Mouse (Mus musculus) gastrocnemius, postnatal 36 days (tissue): ENCODE data around the gene Csrnp3. TPM values are rescaled to one million over a fixed set of nuclear protein-coding genes. Genes with fewer than 3 reads are reported as not detected.

Source experiments
- DNase-seq, 2 experiments: peaks; one replicate each; pipeline ENCODE4 v3.0.0; 2022
- intact Hi-C: fragments of 180-260 bp; cut with DNase I; formaldehyde crosslinking; loops from one replicate; pipeline ENCODE4 v1.15.1; 2025
- total RNA-seq, 2 experiments: library from RNA; stranded (reverse); gene quantifications; 2 replicates each; pipeline ENCODE4 v1.2.3; 2021

Gene Csrnp3
- total RNA-seq, 2 experiments from 2014 or later = 0.08 to 0.20 TPM

GRCm38 (mm10) chr2:65934099-65934498, 88.5 kb downstream of the Csrnp3 start:
- DNase-seq = no peak
- intact Hi-C loops = no loop called here

- DNase-seq = no peak
- intact Hi-C loops = no loop called here
Measured at GRCm38 (mm10) chr2:65938900-65939299, 93.3 kb downstream of the Csrnp3 start.

- DNase-seq = no peak
- intact Hi-C loops = no loop called here
Measured at GRCm38 (mm10) chr2:65940351-65940750, 94.8 kb downstream of the Csrnp3 start.

DNA sequence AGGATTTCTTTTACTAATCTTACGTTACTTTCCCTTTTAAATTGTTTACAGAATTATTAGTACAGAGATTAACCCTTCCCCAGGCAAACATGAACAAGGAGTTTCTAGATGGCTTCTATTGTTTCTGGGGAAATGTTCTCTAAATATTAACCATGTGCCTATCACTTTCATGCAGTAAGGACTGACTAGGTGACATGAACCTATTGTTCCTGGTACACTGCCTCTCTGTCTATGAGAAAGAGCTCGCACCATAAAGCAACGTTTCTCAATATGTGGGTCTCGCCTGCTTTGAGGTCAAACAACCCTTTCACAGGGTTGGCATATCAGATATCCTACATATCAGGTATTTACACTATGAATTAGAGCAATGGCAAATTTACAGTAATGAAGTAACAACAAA, 96.8 kb downstream of the Csrnp3 start:
- DNase-seq = no peak
- intact Hi-C loops = no loop called here

GRCm38 (mm10) chr2:65948808-65949207, 103.2 kb downstream of the Csrnp3 start:
- no peak for DNase-seq
- intact Hi-C loops = no loop called here

GRCm38 (mm10) chr2:65953726-65954340, 108.3 kb downstream of the Csrnp3 start:
- no peak for DNase-seq
- intact Hi-C loops = no loop called here

GRCm38 (mm10) chr2:65955804-65956203, 110.2 kb downstream of the Csrnp3 start:
- intact Hi-C loops = no loop called here
- DNase-seq = no peak

DNA sequence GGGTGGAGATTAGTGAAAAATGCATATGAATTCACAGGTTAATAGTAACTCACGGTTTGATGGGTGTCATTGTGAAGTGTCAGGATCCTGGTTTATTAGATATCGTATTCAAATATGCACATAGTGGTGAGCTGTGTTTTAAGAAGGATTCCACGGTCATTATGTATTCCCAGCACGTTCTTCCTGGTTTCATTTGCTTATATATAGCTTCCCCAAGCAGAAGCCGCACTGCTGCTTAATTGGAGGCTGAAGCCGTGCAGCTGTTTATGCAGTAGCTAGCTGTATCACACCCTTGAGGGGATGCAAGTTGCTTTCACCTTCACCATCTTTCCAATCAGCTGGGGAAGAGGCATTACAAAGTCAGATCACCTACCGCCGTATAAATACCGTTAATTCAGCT, 111.2 kb downstream of the Csrnp3 start:
- no peak for DNase-seq
- intact Hi-C loops = no loop called here

- intact Hi-C loops = no loop called here
Measured at GRCm38 (mm10) chr2:65963420-65963819, 117.9 kb downstream of the Csrnp3 start.

DNA sequence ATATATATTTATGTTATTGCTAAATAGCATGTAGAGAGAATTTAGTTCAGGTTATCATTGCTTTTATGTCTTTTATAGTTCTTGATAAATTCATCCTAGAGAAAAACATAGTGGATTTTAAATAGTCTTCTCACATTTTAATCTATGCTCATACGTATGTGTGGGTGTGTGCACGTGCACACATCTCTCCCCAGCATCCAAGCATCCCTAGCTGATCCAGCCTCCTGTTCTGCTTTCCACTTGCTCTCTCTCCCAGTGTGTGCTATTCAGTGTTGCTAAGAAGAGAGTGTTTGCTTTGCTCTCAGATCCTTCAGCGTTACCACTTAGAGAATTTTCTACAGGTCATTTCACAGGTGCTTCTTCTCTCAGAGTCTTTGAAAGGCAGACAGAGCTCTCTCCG, 123.2 kb downstream of the Csrnp3 start:
- DNase-seq = no peak

More at GRCm38 (mm10) chr2:65963420-65963819, 117.9 kb downstream of the Csrnp3 start:
- no peak for DNase-seq

GRCm38 (mm10) chr2:65973907-65974306, 128.3 kb downstream of the Csrnp3 start:
- no peak for DNase-seq
- intact Hi-C loops = no loop called here

More for the DNA sequence above, 123.2 kb downstream of the Csrnp3 start:
- intact Hi-C loops = no loop called here

DNA sequence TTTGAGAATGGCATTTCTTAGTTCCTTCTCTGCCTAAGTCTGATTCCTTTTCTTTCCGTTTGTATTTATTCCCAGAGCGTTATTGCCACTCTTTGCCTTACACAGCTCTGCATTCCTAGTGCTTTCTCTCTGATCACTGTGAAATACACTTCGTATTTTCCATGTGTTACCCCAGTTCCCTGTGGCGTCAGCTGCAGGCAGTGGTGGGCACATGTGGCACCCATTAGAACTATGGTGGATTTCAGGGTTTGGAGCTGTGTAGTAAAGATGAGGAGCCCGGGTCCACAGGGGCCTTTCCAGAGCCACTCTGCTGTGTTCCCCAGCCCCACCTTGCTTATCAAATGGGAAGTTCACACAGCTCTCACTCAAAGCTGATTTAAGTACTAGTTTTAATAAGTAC, 129.8 kb downstream of the Csrnp3 start:
- intact Hi-C loops = loop anchor here (5.0 kb wide), 1 partner anchor 787 kb away; no protein-coding TSS in a partner anchor
- DNase-seq = no peak

GRCm38 (mm10) chr2:65979338-65980053, 133.9 kb downstream of the Csrnp3 start:
- DNase-seq = no peak
- intact Hi-C loops = loop anchor here (5.0 kb wide), 1 partner anchor 783 kb away; no protein-coding TSS in a partner anchor

DNA sequence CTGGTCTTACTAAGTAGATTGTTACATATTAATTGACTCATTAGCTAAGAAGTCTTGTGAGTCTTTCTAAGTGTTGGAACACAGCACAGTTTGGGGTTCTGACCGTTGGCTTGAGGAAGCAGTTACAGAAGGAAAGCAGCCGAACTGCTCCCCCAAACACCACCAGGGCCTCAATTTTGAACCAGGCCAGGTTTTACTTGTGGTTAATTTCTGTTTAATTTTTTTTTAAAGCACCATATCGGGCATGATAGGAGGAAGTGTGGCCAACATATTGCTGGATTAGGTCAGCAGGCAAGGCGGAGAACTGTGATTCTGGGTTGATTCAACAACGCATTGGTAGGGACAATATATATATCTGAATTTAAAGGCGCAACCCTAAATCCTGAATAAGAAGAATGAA, 135.9 kb downstream of the Csrnp3 start:
- intact Hi-C loops = no loop called here
- no peak for DNase-seq

DNA sequence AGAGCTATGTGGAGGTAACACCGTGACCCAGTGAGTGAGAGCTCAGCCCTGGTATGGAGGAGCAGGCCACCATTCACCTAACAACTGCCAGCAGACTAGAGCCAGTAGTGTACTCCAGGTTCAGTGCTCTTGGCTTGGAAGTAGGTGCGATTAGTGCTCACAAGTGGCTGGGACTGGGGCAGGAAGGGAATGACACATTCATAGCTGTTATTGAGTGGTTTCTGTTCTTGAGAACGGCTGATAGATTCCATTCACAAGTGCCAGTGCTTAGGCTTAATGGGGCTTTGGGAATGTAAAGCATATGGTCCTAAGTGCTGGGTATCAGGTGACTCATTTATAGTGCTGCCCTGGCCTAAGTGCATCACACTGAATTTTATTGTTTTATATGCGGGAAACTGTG, 136.4 kb downstream of the Csrnp3 start:
- intact Hi-C loops = no loop called here
- DNase-seq = no peak

DNA sequence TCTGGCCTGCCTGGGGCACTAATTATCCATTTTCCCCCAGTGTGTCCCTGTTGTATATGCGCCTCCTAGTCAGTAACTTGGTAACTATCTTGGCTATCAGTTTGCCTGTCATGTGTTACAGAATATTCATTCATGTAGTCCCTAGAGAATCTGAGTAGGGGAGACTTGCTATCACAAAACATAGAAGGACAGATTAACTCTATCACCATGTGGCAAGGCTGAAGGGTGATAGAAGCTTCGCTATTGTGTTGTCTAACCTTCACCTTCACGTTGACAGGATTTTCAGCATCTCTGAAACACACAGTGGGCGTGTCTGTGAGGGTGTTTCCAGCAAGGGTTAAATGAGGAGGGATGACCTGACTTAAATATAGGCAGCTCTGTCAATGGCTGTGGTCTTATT, 140.1 kb downstream of the Csrnp3 start:
- DNase-seq = no peak
- intact Hi-C loops = no loop called here

- DNase-seq = no peak
- intact Hi-C loops = no loop called here
Measured at GRCm38 (mm10) chr2:65987069-65987468, 141.5 kb downstream of the Csrnp3 start.

- intact Hi-C loops = no loop called here
- no peak for DNase-seq
Measured at GRCm38 (mm10) chr2:65987588-65987987, 142.0 kb downstream of the Csrnp3 start.

DNA sequence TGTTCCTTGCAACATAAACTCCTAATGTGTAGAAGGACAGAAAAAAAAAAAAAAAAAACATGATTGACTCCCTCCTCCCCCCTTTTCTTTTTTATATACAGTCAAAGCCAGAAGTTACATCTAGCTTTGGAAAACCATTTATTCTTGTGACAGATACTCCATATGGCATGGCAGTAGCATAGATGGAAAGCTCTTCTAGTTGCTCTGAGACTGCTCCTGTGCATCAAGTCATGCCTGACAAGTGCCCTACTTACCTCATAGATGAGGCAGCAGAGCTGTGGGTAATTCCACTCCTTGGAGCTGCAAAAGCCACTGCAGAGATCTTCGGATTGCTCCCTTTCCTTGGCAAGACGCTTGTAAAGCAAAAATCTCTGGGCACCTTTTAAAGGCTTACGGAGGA, 143.2 kb downstream of the Csrnp3 start:
- DNase-seq = no peak
- intact Hi-C loops = no loop called here

- intact Hi-C loops = no loop called here
- DNase-seq = no peak
Measured at GRCm38 (mm10) chr2:65990108-65990507, 144.5 kb downstream of the Csrnp3 start.

- intact Hi-C loops = no loop called here
- no peak for DNase-seq
Measured at GRCm38 (mm10) chr2:65990754-65991153, 145.2 kb downstream of the Csrnp3 start.

- no peak for DNase-seq
- intact Hi-C loops = no loop called here
Measured at GRCm38 (mm10) chr2:65993371-65993770, 147.8 kb downstream of the Csrnp3 start.
